Mouse (Mus musculus) intestine, embryonic 15.5 days (tissue): ENCODE measurements around the gene Dmpk. TPM values are rescaled to one million over a fixed set of nuclear protein-coding genes. Genes with fewer than 3 reads are reported as not detected.
A peak's percentile ranks its signal among the peaks of the same experiment; 100 is the strongest.
"Not testable (repeated sequence)": the region's sequence is repeated elsewhere in the genome, so short reads cannot be mapped to it uniquely, and the experiment has no call there.

Experiments used
- ATAC-seq: fragments of 200-750 bp; cut with Nextera tagmentation; 2 replicates; pipeline ENCODE4 v1.8.0; 2017; ENCODE audit warnings: moderate TSS enrichment, moderate library complexity
- H3K27ac ChIP-seq: fragments of 300-500 bp; sonication (generic); 2 replicates; pipeline ENCODE4 v1.5.1; 2015; ENCODE audit warnings: mild to moderate bottlenecking, inconsistent platforms
- H3K27me3 ChIP-seq: fragments of 300-500 bp; sonication (generic); replicated peaks from 2 replicates; pipeline ENCODE4 v1.6.1; 2015; ENCODE audit warnings: inconsistent platforms
- H3K36me3 ChIP-seq: fragments of 300-500 bp; sonication (generic); 2 replicates; pipeline ENCODE4 v1.6.1; 2015; ENCODE audit warnings: inconsistent platforms
- H3K4me1 ChIP-seq: fragments of 300-500 bp; sonication (generic); replicated peaks from 2 replicates; pipeline ENCODE4 v1.6.1; 2015; ENCODE audit warnings: inconsistent platforms
- H3K4me2 ChIP-seq: fragments of 300-500 bp; sonication (generic); replicated peaks from 2 replicates; pipeline ENCODE4 v1.6.1; 2015; ENCODE audit warnings: mild to moderate bottlenecking, inconsistent platforms
- H3K4me3 ChIP-seq: fragments of 300-500 bp; sonication (generic); replicated peaks from 2 replicates; pipeline ENCODE4 v1.5.1; 2015; ENCODE audit warnings: inconsistent platforms
- H3K9ac ChIP-seq: fragments of 300-500 bp; sonication (generic); 2 replicates; pipeline ENCODE4 v1.6.1; 2015; ENCODE audit warnings: inconsistent platforms
- H3K9me3 ChIP-seq: fragments of 300-500 bp; sonication (generic); 2 replicates; pipeline ENCODE4 v1.6.1; 2016; ENCODE audit warnings: inconsistent platforms
- WGBS: fragments of 180-500 bp; shearing (Covaris S2); methylation state at CpG from one replicate; pipeline ENCODE4 v1.1.7; 2015; 5-methylcytosine and 5-hydroxymethylcytosine counted together
- polyA plus RNA-seq: library from polyadenylated mRNA; unstranded; fragments of >200 nt; fragmentation: Nextera tagmentation; extraction: Ambion mirVana; gene quantifications from 2 replicates; pipeline ENCODE4 v1.2.1, GENCODE M21; 2015

The Dmpk gene
- polyA plus RNA-seq, 1 experiment from 2014 or later, result 52.2 TPM

DNA sequence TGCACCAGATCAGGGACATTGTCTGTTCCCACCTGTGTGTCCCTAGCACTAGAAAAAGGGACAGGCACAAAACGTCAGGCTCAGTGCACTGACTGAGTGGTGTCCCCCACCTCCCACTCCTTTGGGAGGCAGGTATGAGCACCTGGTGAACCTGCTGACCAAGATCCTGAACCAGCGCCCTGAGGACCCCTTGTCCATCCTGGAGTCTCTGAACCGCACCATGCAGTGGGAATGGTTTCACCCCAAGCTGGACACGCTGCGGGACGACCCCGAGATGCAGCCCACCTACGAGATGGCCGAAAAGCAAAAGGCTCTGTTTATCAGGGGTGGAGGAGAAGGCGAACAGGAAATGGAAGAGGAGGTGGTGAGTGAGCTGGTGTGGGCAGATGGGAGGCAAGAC lies 26.2 kb upstream of the Dmpk start:
- WGBS, result 90% methylated on average over 10 of the region's 10 CpGs
- H3K27ac ChIP-seq, result no peak overlapping the region
- ATAC-seq, result no peak

DNA sequence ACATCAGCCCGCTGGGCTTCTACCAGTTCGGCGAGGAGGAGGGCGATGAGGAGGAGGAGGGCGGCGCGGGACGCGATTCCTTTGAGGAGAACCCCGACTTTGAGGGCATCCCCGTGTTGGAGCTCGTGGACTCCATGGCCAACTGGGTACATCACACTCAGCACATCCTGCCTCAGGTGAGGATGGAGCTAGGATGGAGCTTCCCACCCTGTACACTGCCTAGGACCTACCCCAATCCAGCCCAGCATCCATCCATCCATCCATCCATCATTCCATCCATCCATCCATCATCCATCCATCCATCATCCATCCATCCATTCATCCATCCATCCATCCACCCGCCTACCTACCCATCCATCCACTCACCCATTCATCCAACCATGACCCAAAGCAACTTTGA lies 17.8 kb upstream of the Dmpk start:
- Histone ChIP-seq H3K27ac (no peak overlapping the region), H3K9ac (no peak overlapping the region), H3K36me3 (no peaks in the 10 kb centered on the region), H3K4me2 (peak overlapping the region; percentile 34; the same call in 1 of the 2 replicates), H3K27me3 (peaks cover 33% of the 10 kb centered on the region), H3K4me3 (no peak overlapping the region), H3K9me3 (no peaks in the 10 kb centered on the region), H3K4me1 (no peaks in the 10 kb centered on the region)
- 57% methylated on average over 13 of the region's 13 CpGs for WGBS
- no peak for ATAC-seq

More for the DNA sequence above, 26.2 kb upstream of the Dmpk start:
- Histone ChIP-seq H3K4me3 (no peak overlapping the region), H3K36me3 (no peaks in the 10 kb centered on the region), H3K9ac (no peak overlapping the region), H3K27me3 (no peaks in the 10 kb centered on the region), H3K9me3 (no peaks in the 10 kb centered on the region), H3K4me1 (peaks cover 9% of the 10 kb centered on the region; the same call in 1 of the 2 replicates), H3K4me2 (no peak overlapping the region)

DNA sequence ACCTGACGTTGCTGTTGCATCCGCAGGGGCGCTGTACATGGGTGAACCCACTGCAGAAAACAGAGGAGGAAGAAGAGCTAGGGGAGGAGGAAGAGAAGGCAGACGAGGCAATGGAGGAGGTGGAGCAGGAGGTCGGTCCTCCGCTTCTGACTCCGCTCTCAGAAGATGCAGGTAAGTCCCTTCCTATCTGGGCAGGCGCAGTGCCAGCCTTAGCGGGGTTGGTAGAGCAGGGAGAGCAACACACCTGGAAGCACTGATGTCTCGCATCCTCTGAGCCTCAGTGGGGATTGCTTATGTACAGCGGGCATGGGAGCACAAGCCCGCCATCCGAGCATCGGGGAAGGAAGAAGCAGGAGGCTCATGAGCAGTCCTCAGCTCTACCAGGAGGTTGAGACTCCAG lies 16.6 kb upstream of the Dmpk start:
- WGBS, result 41% methylated on average over 14 of the region's 14 CpGs
- Histone ChIP-seq H3K27ac (no peak overlapping the region), H3K36me3 (no peaks in the 10 kb centered on the region), H3K4me3 (no peak overlapping the region), H3K9ac (no peak overlapping the region), H3K4me1 (no peaks in the 10 kb centered on the region), H3K27me3 (peaks cover 33% of the 10 kb centered on the region), H3K9me3 (no peaks in the 10 kb centered on the region), H3K4me2 (no peak overlapping the region)
- no peak for ATAC-seq

DNA sequence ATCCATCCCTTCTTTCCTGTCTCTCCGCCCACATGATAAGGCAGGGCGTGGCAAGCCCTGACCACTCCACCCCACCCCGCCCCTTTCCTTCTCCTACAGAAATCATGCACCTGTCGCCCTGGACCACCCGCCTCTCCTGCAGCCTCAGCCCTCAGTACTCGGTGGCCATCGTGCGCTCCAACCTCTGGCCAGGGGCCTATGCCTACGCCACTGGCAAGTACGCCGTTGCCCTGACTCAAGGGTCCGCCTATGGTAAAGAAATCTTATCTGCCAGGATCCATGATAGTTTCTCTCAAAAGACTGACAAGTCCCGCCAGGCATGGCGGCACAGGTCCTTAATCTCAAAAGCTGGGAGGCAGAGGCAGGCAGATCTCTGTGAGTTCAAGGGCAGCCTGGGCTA lies 15.7 kb upstream of the Dmpk start:
- Histone ChIP-seq H3K4me3 (no peak overlapping the region), H3K4me1 (no peaks in the 10 kb centered on the region), H3K36me3 (no peaks in the 10 kb centered on the region), H3K27ac (no peak overlapping the region), H3K9me3 (no peaks in the 10 kb centered on the region), H3K9ac (no peak overlapping the region), H3K27me3 (peaks cover 33% of the 10 kb centered on the region), H3K4me2 (no peak overlapping the region)
- no peak for ATAC-seq
- 64% methylated on average over 13 of the region's 14 CpGs for WGBS

DNA sequence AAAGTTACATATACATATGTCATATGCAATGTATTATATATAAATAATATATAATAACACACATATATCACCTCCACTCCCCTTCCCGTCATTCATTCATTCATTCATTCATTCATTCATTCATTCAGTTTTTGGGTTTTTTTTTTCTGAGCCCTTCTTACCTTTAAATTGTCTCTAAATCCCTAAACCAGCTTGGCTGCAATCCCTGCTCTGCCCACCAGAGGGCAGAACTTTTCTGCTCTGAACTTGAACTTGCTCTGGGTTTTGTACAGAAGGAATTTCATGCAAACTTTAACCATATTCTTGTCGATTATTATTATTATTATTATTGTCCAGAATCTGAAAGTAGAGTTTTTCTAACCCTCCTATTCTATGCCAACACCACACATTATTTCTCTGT lies 14.9 kb upstream of the Dmpk start:
- no peak for ATAC-seq
- Histone ChIP-seq H3K36me3 (no peaks in the 10 kb centered on the region), H3K9me3 (no peaks in the 10 kb centered on the region), H3K9ac (no peak overlapping the region), H3K4me1 (no peaks in the 10 kb centered on the region), H3K4me2 (no peak overlapping the region), H3K27me3 (peaks cover 33% of the 10 kb centered on the region), H3K4me3 (no peak overlapping the region), H3K27ac (no peak overlapping the region)
- WGBS, result 3% methylated on average over 2 of the region's 2 CpGs

DNA sequence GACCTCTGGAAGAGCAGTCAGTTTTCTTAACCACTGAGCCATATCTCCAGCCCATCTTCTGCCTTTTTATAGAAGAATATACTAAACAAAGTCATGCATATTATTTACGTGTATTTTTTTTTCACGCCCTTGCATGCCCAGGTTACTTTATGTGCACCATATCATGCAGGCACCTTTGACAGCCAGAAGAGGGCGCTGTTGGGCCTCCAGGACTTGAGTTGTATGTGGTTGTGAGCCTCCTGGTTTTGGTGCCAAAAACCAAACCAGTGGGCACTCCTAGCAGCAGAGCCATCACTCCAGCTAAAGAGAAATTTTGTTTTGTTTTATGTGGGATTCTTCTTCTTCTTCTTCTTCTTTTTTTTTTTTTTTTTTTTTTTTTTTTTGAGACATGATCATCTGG lies 14.1 kb upstream of the Dmpk start:
- no peak for ATAC-seq
- peaks cover 29% of the 10 kb centered on the region for H3K27me3 ChIP-seq
- H3K4me1 ChIP-seq, result no peaks in the 10 kb centered on the region
- H3K4me2 ChIP-seq, result no peak overlapping the region
- no peaks in the 10 kb centered on the region for H3K9me3 ChIP-seq
- no peak overlapping the region for H3K4me3 ChIP-seq
- H3K9ac ChIP-seq, result no peak overlapping the region
- H3K36me3 ChIP-seq, result no peaks in the 10 kb centered on the region
- 55% methylated on average over 3 of the region's 3 CpGs for WGBS
- no peak overlapping the region for H3K27ac ChIP-seq

DNA sequence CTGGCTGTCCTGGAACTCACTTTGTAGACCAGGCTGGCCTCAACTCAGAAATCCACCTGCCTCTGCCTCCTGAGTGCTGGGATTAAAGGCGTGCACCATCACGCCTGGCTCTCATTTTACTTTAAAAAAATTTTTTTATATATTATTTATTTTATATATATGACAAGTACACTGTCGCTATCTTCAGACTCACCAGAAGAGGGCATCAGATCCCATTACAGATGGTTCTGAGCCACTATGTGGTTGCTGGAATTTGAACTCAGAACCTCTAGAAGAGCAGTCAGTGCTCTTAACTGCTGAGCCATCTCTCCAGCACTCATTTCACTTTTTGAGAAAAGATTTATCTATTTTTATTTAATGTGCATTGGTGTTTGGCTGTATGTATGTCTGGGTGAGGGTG lies 12.6 kb upstream of the Dmpk start:
- not testable (repeated sequence) for H3K9me3 ChIP-seq, ATAC-seq, H3K4me1 ChIP-seq, H3K4me3 ChIP-seq, H3K27ac ChIP-seq, H3K9ac ChIP-seq, H3K36me3 ChIP-seq, H3K4me2 ChIP-seq
- WGBS, result 49% methylated on average over 3 of the region's 3 CpGs
- H3K27me3 ChIP-seq, result peaks cover 14% of the 10 kb centered on the region

DNA sequence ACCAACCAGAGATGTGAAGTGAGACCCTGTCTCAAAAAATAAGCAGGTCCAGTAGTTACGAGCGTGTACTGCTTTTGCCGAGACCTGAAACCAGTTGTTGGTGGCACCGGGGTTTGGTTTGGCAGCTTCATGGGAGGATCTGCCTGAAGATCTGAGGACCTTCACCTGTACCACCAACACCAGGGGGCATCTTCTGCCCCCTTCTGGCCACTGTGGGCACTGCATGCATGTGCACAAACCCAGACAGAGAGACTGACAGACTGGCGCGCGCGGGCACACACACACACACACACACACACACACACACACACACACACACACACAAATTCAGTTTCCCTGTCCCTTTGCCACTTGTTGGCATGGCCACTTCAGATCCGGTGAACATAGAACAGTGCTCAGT lies 10.1 kb upstream of the Dmpk start:
- no peak for ATAC-seq
- H3K9me3 ChIP-seq, result no peaks in the 10 kb centered on the region
- no peak overlapping the region for H3K4me2 ChIP-seq
- WGBS, result 73% methylated on average over 9 of the region's 9 CpGs
- H3K36me3 ChIP-seq, result peaks cover 7% of the 10 kb centered on the region; the same call in 1 of the 2 replicates
- H3K4me1 ChIP-seq, result peaks cover 20% of the 10 kb centered on the region
- no peak overlapping the region for H3K9ac ChIP-seq
- H3K4me3 ChIP-seq, result no peak overlapping the region
- H3K27me3 ChIP-seq, result no peaks in the 10 kb centered on the region
- H3K27ac ChIP-seq, result no peak overlapping the region

DNA sequence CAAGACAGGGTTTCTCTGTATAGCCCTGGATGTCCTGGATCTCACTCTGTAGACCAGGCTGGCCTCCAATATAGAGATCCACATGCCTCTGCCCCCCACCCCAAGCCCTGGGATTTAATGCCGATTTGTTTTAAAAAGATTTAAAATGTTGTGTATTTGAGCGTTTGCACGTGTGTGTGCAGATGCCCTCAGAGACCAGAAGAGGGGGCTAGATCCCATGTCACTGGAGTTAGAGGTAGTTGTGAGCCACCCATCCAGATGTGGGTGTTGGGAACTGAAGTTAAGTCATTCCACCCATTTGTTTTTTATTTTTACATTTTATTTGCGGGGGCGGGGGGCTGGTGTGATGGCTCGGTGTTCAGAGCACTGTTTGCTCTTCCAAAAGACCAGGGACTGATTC lies 9.2 kb upstream of the Dmpk start:
- Histone ChIP-seq H3K4me1 (peaks cover 20% of the 10 kb centered on the region), H3K36me3 (peaks cover 11% of the 10 kb centered on the region; the same call in 1 of the 2 replicates), H3K4me3 (no peak overlapping the region), H3K27me3 (no peaks in the 10 kb centered on the region), H3K4me2 (no peak overlapping the region), H3K9ac (no peak overlapping the region), H3K9me3 (no peaks in the 10 kb centered on the region), H3K27ac (no peak overlapping the region)
- WGBS, result 92% methylated on average over 6 of the region's 6 CpGs
- ATAC-seq, result no peak

DNA sequence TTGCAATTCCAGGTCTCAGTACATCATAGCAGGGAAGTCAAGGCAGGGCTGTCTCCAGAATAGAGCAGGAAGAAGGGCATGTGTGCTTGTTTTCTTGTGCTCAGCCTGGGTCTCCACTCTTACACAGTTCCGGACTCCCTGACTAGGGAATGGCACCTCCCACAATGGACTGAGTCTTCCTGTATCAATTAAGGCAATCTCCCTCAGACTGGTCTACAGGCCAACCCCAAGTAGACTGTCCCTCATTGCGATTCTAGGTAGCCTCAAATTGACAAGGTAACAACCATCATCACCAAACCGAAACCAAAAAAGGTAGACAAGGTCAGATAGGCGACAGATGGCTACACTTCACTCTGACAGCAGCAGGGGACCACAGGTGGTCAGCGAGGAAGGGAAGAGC lies 8.4 kb upstream of the Dmpk start:
- H3K4me2 ChIP-seq, result peak overlapping the region; percentile 78
- H3K27me3 ChIP-seq, result no peaks in the 10 kb centered on the region
- peak overlapping the region; percentile 26; the same call in 1 of the 2 replicates for H3K9ac ChIP-seq
- 49% methylated on average over 5 of the region's 5 CpGs for WGBS
- H3K9me3 ChIP-seq, result no peaks in the 10 kb centered on the region
- peaks cover 20% of the 10 kb centered on the region for H3K4me1 ChIP-seq
- H3K27ac ChIP-seq, result no peak overlapping the region
- H3K4me3 ChIP-seq, result peak overlapping the region; percentile 91
- no peak for ATAC-seq
- peaks cover 14% of the 10 kb centered on the region for H3K36me3 ChIP-seq

DNA sequence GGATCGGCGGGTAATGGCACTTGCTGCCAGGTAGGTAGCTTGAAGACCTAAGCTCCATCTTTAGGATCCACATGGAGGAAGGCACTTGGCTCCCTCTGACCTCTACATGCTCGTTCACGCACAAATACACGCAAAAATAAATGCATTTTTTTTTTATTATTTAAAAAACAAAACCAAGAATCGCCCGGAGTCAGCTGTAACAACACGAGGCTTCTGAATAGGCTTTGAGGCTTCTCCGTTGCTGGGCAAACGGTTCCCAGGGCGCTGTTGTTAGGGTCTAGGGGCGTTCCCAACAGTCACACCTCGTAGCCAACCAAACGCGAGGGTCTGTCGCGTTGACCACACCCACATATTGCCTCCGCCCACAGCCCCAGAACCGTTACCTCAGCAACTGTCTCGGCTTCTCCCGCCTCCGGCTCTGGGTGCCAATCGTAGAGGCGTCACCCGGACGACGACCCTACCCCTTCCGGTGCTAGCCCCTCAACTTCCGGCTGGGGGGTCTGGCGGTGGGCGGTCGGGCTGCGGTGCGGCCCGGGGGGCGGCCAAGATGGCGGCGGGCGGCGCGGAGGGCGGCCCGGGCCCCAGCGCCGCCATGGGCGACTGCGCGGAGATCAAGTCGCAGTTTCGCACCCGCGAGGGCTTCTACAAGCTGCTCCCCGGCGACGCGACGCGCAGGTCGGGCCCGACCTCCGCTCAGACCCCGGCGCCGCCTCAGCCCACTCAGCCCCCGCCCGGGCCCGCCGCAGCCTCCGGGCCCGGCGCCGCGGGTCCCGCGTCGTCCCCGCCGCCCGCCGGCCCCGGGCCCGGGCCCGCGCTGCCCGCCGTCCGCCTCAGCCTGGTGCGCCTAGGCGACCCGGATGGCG lies 7.7 kb upstream of the Dmpk start, which contains the start of gene Dmwd:
Dmwd (plus strand) TSS at position 505 of the 863 bp plus-strand sequence.
- Histone ChIP-seq H3K4me3 (peak within 1 kb of the TSS; percentile 91), H3K4me2 (peak within 1 kb of the TSS; percentile 78), H3K36me3 (peaks cover 20% of the 10 kb centered on the region), H3K4me1 (peaks cover 20% of the 10 kb centered on the region), H3K9me3 (no peaks in the 10 kb centered on the region), H3K27ac (peak within 1 kb of the TSS; percentile 78), H3K9ac (peak within 1 kb of the TSS; percentile 97), H3K27me3 (no peaks in the 10 kb centered on the region)
- 1% methylated on average over 66 of the region's 91 CpGs for WGBS
- peak; percentile 98 for ATAC-seq

DNA sequence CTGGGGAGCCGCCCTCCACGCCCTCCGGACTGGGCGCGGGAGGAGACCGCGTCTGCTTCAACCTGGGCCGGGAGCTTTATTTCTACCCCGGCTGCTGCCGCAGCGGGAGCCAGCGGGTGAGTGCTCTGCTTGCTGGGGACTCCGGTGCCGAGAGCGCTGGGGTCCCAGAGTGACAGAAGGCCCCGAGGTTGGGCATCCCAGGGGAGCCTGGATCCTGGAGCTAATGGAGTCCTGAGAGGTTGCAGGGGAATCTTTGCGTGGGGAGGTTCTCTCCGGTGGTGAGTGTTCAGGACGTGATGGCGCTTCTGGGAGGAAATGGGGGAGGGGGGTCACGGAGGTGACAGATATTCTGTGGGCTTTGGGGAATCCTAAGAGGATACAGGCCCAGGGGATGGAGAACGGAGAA lies 7.1 kb upstream of the Dmpk start:
- H3K4me1 ChIP-seq, result peaks cover 20% of the 10 kb centered on the region
- H3K9ac ChIP-seq, result peak overlapping the region; percentile 97
- peak overlapping the region; percentile 78 for H3K4me2 ChIP-seq
- peaks cover 26% of the 10 kb centered on the region for H3K36me3 ChIP-seq
- H3K27ac ChIP-seq, result peak overlapping the region; percentile 78
- ATAC-seq, result no peak
- no peaks in the 10 kb centered on the region for H3K27me3 ChIP-seq
- H3K9me3 ChIP-seq, result no peaks in the 10 kb centered on the region
- H3K4me3 ChIP-seq, result peak overlapping the region; percentile 91
- WGBS, result 1% methylated on average over 22 of the region's 22 CpGs

DNA sequence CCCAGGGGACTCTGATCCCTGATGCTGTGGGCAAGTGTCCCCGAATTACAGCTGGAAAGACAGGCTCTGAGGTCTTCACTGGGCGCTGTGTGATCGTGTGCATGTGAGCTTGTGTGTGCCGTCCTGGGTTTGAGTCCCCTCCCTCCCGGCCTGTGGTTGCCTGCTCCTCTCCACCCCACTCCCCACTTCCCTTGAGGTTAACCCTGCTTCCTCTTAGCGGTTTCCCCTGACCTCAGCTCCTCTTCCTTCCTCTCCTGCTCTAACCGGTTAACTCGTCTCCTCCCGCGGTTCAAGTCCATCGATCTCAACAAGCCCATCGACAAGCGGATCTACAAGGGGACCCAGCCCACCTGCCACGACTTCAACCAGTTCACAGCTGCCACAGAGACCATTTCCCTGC lies 5.9 kb upstream of the Dmpk start:
- H3K4me1 ChIP-seq, result peaks cover 30% of the 10 kb centered on the region
- peak overlapping the region; percentile 97; the same call in 1 of the 2 replicates for H3K9ac ChIP-seq
- H3K4me3 ChIP-seq, result 0 out of 2 replicates have a peak overlapping the region, but pooled peaks have one; percentile 91
- peak overlapping the region; percentile 78 for H3K4me2 ChIP-seq
- no peaks in the 10 kb centered on the region for H3K9me3 ChIP-seq
- 69% methylated on average over 14 of the region's 14 CpGs for WGBS
- no peak overlapping the region for H3K27ac ChIP-seq
- H3K36me3 ChIP-seq, result peaks cover 32% of the 10 kb centered on the region
- no peak for ATAC-seq
- H3K27me3 ChIP-seq, result no peaks in the 10 kb centered on the region
